17 mouse cellular contexts compared by ENCODE assay signal in the genomic region with DNA sequence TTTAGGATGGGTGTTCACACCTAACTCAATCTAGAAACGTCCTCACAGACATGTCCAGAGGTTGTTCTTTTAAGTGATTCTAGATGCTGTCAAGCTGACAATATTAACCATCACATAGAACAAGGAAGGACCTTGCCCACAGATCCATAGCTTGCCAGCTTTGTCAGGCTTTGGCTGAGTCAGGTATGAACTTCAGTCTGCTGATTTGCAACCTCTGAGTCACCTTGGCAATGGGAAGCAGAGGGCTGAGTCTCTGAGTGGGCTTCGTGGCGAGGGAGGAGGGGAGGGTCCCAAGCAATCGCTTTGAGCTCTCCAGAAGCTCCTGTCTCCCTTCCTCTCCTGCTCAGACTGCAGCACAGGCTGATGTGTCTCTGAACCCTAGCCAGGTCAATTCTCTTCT.
"Had no signal": no experiment of that assay in that cellular context is flagged by ENCODE, and none has a peak within 500 bp of the region (broad histone marks: within the 10 kb centered on the region; RNA-seq: fewer than 3 reads in every experiment).

No protein-coding gene starts in this region.

- H3K27ac ChIP-seq: lung, embryonic 15.5 days; macrophage; midbrain, embryonic 12.5 days; neural tube, embryonic 12.5 days had no signal

- H3K4me2 ChIP-seq: lung, embryonic 15.5 days; midbrain, embryonic 12.5 days; neural tube, embryonic 12.5 days had no signal

- ATAC-seq: liver, postnatal 0 days; lung, postnatal 0 days had no signal

- H3K4me3 ChIP-seq: lung, embryonic 15.5 days; megakaryocyte, embryonic 14.5 days; midbrain, embryonic 12.5 days; neural tube, embryonic 12.5 days had no signal

- DNase-seq: liver, postnatal 0 days; lung, adult 2 months; lung, postnatal 14 days; lung, postnatal 36 days; midbrain, embryonic 14.5 days; right cerebral cortex, postnatal 25 days; right cerebral cortex, postnatal 4 days; spleen, adult 18-20 months; thymus, adult 18-20 months; thymus, postnatal 14 days; thymus, postnatal 36 days had no signal

- H3K9me3 ChIP-seq: lung, embryonic 15.5 days; megakaryocyte, embryonic 14.5 days; midbrain, embryonic 12.5 days; neural tube, embryonic 12.5 days had no signal

- H3K27me3 ChIP-seq: lung, embryonic 15.5 days; midbrain, embryonic 12.5 days; neural tube, embryonic 12.5 days had no signal

- H3K4me1 ChIP-seq: neural tube, embryonic 12.5 days had no signal

- H3K36me3 ChIP-seq: lung, embryonic 15.5 days; midbrain, embryonic 12.5 days; neural tube, embryonic 12.5 days had no signal

- H3K9ac ChIP-seq: liver, postnatal 0 days; lung, embryonic 15.5 days; midbrain, embryonic 12.5 days; neural tube, embryonic 12.5 days had no signal
